Mouse (Mus musculus): ENCODE results near the gene Olfr676.
"Not testable (repeated sequence)": the region's sequence is repeated elsewhere in the genome, so short reads cannot be mapped to it uniquely, and the experiment has no call there.

The Olfr676 gene

GRCm38 (mm10) chr7:105032398-105032797 is at the start of gene Olfr676:
Olfr676 (plus strand) TSS chr7:105032698.
- DNase-seq = no peak

GRCm38 (mm10) chr7:105001929-105002328 is 30.6 kb upstream of the Olfr676 start, which contains the start of gene Olfr672:
Olfr672 (minus strand) TSS chr7:105002029.
- DNase-seq = no peak

DNA sequence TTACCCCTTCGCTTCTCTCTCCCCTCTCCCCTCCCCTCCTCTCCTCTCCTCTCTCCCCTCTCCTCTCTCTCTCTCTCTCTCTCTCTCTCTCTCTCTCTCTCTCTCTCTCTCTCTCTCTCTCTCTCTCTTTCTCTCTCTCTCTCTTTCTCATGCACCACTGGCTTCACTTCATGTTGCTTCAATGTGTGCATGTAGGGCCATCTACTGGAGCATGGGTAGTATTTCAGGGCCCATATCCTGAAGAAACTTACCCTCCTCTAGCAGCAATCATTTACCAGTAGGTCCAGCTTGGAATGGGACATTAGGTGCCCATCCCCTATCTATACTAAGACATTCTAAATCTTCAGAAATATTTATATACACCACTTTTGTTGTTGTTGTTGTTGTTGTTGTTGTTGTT is 10.0 kb upstream of the Olfr676 start:
- DNase-seq = no peak

DNA sequence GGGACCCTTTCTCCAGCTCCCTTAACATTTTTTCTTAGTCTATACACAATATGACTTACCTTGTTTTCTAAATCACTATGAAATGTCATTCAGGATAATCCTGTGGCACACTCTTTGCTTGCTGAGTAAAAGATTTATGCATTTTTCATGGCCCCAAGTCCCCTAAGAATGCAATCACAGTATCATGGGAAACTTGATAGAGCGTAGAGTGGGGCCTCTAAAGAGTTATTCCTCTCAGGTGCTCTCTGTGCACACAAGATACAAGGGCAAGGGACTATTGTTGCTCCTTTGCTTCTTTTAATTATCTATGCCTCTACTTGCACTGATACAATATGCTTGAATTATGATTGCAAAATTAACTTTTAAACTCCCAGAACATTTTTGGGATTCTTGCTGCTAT is 4.1 kb upstream of the Olfr676 start, which contains the start of gene Olfr675:
Olfr675 (minus strand) TSS at position 101 of the 400 bp plus-strand sequence.
- DNase-seq = no peak

- DNase-seq = not testable (repeated sequence)
These were observed 1.3 kb downstream of the Olfr676 start for GRCm38 (mm10) chr7:105033836-105034235.

- no peak for DNase-seq
These were observed 26.5 kb downstream of the Olfr676 start for GRCm38 (mm10) chr7:105058951-105059350.

GRCm38 (mm10) chr7:105064175-105064574 is 31.7 kb downstream of the Olfr676 start, which contains the start of gene Olfr678:
Olfr678 (plus strand) TSS chr7:105064475.
- no peak for DNase-seq

DNA sequence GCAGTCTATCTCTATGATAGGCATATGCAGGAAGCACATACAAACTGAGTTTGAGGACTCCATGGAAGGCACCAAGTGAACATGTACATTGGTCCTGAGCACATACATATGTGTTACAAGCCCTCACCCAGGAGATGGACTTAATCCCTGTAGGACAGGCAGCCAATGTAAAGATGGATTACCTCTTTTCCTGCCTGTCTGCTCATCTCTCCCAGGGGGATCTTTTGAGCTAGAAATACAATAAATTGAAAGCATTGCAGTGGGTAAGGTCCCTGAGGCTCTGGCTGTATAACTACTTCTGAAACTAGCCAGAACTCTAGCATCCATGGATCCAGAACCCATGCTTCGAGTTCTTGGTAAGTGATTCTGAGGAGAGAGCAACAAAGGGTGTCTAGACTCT is 48.4 kb downstream of the Olfr676 start, which contains the start of gene Olfr679:
Olfr679 (plus strand) TSS at position 301 of the 400 bp plus-strand sequence.
- DNase-seq = no peak

Measured in kidney, postnatal 36 days (tissue).